In genomic region chr5:115184726-115185125, GRCm38 (mm10) we compare ENCODE assay signal across 8 mouse cellular contexts. TPM values are rescaled to one million over a fixed set of nuclear protein-coding genes. Genes with fewer than 3 reads are reported as not detected.
A peak's percentile ranks its signal among the peaks of the same experiment; 100 is the strongest.
DNase-seq lines count a peak whose midpoint lies in the region; ATAC-seq and TF ChIP-seq lines count a peak whose summit lies in the region.

No protein-coding gene starts in this region.

- H3K9ac ChIP-seq in heart, embryonic 13.5 days: peak overlapping the region; percentile 12; the same call in 1 of the 2 replicates

- H3K4me3 ChIP-seq in cortical plate, adult 2 months (ENCODE audit: insufficient read depth, low read length): 0 out of 2 replicates have a peak overlapping the region, but pooled peaks have one; percentile 20
- peak overlapping the region; percentile 16; the same call in 1 of the 2 replicates for H3K4me3 ChIP-seq in heart, embryonic 13.5 days
- H3K4me3 ChIP-seq in olfactory bulb, adult 2 months (ENCODE audit: insufficient read depth, low read depth, low read length): peak overlapping the region; percentile 17; the same call in 1 of the 2 replicates

- H3K27ac ChIP-seq in cortical plate, adult 2 months (ENCODE audit: insufficient read depth, low read length): no peak overlapping the region
- H3K27ac ChIP-seq in heart, embryonic 13.5 days (replicated peaks): no peak overlapping the region
- H3K27ac ChIP-seq in olfactory bulb, adult 2 months (ENCODE audit: insufficient read depth, low read depth, low read length): no peak overlapping the region

- peaks cover 4% of the 10 kb centered on the region; the same call in 1 of the 2 replicates for H3K9me3 ChIP-seq in heart, embryonic 13.5 days

- no peak for TF ChIP-seq POLR2A in cortical plate, adult 2 months (IDR thresholded peaks at IDR 0.05; ENCODE audit: extremely low read depth, insufficient read depth, low read length)
- TF ChIP-seq POLR2A in olfactory bulb, adult 2 months (IDR thresholded peaks at IDR 0.05; ENCODE audit: insufficient read depth, low read depth, low read length): no peak

- peak; percentile 63 for DNase-seq in urinary bladder, postnatal 14 days (ENCODE audit: low spot score)
- no peak for DNase-seq in urinary bladder, postnatal 4 days (ENCODE audit: low spot score in 2 of 2)
- peak; percentile 63 to 68 for DNase-seq in kidney, postnatal 4 days
- no peak for DNase-seq in B cell, adult 2 months
- DNase-seq in thymus, postnatal 0 days (ENCODE audit: low spot score): no peak

- no peak for ATAC-seq in heart, embryonic 13.5 days (ENCODE audit: extremely low read depth, insufficient number of reproducible peaks, low FRiP score, low TSS enrichment)

- H3K27me3 ChIP-seq in heart, embryonic 13.5 days (replicated peaks): peaks cover 35% of the 10 kb centered on the region

- peaks cover 6% of the 10 kb centered on the region for H3K4me1 ChIP-seq in cortical plate, adult 2 months (ENCODE audit: control insufficient read depth, insufficient read depth, low read length)
- peaks cover 56% of the 10 kb centered on the region for H3K4me1 ChIP-seq in heart, embryonic 13.5 days
- H3K4me1 ChIP-seq in olfactory bulb, adult 2 months (ENCODE audit: control insufficient read depth, insufficient read depth, low read length): peaks cover 26% of the 10 kb centered on the region

- TF ChIP-seq CTCF in cortical plate, adult 2 months (IDR thresholded peaks at IDR 0.05; ENCODE audit: extremely low read depth, insufficient read depth, low read length): no peak
- no peak for TF ChIP-seq CTCF in olfactory bulb, adult 2 months (IDR thresholded peaks at IDR 0.05; ENCODE audit: insufficient read depth, low read depth, low read length)

- 18% methylated on average over 15 of the region's 15 CpGs for WGBS in heart, embryonic 13.5 days
- 28% methylated on average over 15 of the region's 15 CpGs for WGBS in olfactory bulb, adult 2 months

- H3K36me3 ChIP-seq in heart, embryonic 13.5 days: no peaks in the 10 kb centered on the region

- H3K4me2 ChIP-seq in heart, embryonic 13.5 days: peak overlapping the region; percentile 50

RNA-seq across cellular contexts. Expression of gene Cabp1, which starts 9.5 kb away (rescaled TPM):
- polyA plus RNA-seq in cortical plate, adult 2 months (2012; rRNA removed): 444 and 462 TPM in 2 replicates
- 0.53 and 0.60 TPM in 2 replicates for polyA plus RNA-seq in heart, embryonic 13.5 days (2015; fragmentation: Nextera tagmentation; extraction: Ambion mirVana)
- polyA plus RNA-seq in olfactory bulb, adult 2 months (2012; ENCODE audit: insufficient read depth, insufficient read length, low replicate concordance, missing spikeins): not detected in 2 replicates
- 0.99 and 1.4 TPM in 2 replicates for polyA plus RNA-seq in thymus, postnatal 0 days (2015; fragmentation: Nextera tagmentation; extraction: Ambion mirVana)

RNA-seq across cellular contexts. Expression of gene Mlec, which starts 26.7 kb away (rescaled TPM):
- 74.6 and 78.6 TPM in 2 replicates for polyA plus RNA-seq in cortical plate, adult 2 months (2012; rRNA removed)
- polyA plus RNA-seq in heart, embryonic 13.5 days (2015; fragmentation: Nextera tagmentation; extraction: Ambion mirVana): 65.8 and 71.6 TPM in 2 replicates
- polyA plus RNA-seq in olfactory bulb, adult 2 months (2012; ENCODE audit: insufficient read depth, insufficient read length, low replicate concordance, missing spikeins): 76.8 TPM in 1 of 2 replicates, not detected in the other
- 25.2 and 26.9 TPM in 2 replicates for polyA plus RNA-seq in thymus, postnatal 0 days (2015; fragmentation: Nextera tagmentation; extraction: Ambion mirVana)

RNA-seq across cellular contexts. Expression of gene Unc119b, which starts 50.0 kb away (rescaled TPM):
- 24.8 and 26.2 TPM in 2 replicates for polyA plus RNA-seq in cortical plate, adult 2 months (2012; rRNA removed)
- 17.3 and 18.5 TPM in 2 replicates for polyA plus RNA-seq in heart, embryonic 13.5 days (2015; fragmentation: Nextera tagmentation; extraction: Ambion mirVana)
- not detected in 2 replicates for polyA plus RNA-seq in olfactory bulb, adult 2 months (2012; ENCODE audit: insufficient read depth, insufficient read length, low replicate concordance, missing spikeins)
- polyA plus RNA-seq in thymus, postnatal 0 days (2015; fragmentation: Nextera tagmentation; extraction: Ambion mirVana): 25.0 and 27.5 TPM in 2 replicates

RNA-seq across cellular contexts. Expression of gene Pop5, which starts 50.9 kb away (rescaled TPM):
- polyA plus RNA-seq in cortical plate, adult 2 months (2012; rRNA removed): 193 and 195 TPM in 2 replicates
- 63.6 and 73.0 TPM in 2 replicates for polyA plus RNA-seq in heart, embryonic 13.5 days (2015; fragmentation: Nextera tagmentation; extraction: Ambion mirVana)
- not detected in 2 replicates for polyA plus RNA-seq in olfactory bulb, adult 2 months (2012; ENCODE audit: insufficient read depth, insufficient read length, low replicate concordance, missing spikeins)
- polyA plus RNA-seq in thymus, postnatal 0 days (2015; fragmentation: Nextera tagmentation; extraction: Ambion mirVana): 229 and 231 TPM in 2 replicates

Comparison
In these comparisons a context has a peak if more than half of its experiments do, and no peak if none do; other contexts are left out.
1. DNase-seq: peak in urinary bladder, postnatal 14 days (single experiment) and kidney, postnatal 4 days (2 of 2); none in urinary bladder, postnatal 4 days (0 of 2), B cell, adult 2 months (0 of 2) and thymus, postnatal 0 days (single experiment).
2. RNA of gene Cabp1, which starts 9.5 kb away (polyA plus RNA-seq): 444 to 462 TPM in cortical plate, adult 2 months; 0.99 to 1.4 TPM in thymus, postnatal 0 days, 0.53 to 0.60 TPM in heart, embryonic 13.5 days and not detected in olfactory bulb, adult 2 months; every median in the first group is over 100 times any median in the second.
3. Peak in every context shown above with its lines, with median percentiles within 50 percentile points of each other: H3K4me3 ChIP-seq.